Mouse (Mus musculus) embryo, embryonic 10.5 days (tissue): ENCODE measurements at regions not wholly inside any gene's neighbourhood (a gene's known extent, or its start where the extent isn't known, plus 50 kb on each side); places are given as distances from the start of the nearest gene placed in this dataset.

Source experiments
- DNase-seq: peaks from one replicate; pipeline ENCODE4 v3.0.0-alpha.2; 2015; ENCODE audit warnings: low spot score

- DNase-seq = no peak
Observed at GRCm38 (mm10) chr2:157633286-157633685, 62.2 kb upstream of the Blcap start.

- DNase-seq = peak; percentile 96
Observed at GRCm38 (mm10) chr2:157635670-157636069, 64.6 kb upstream of the Blcap start.

- no peak for DNase-seq
Observed at GRCm38 (mm10) chr2:157640873-157641272, 69.8 kb upstream of the Blcap start.

GRCm38 (mm10) chr2:157663584-157664375 is 73.4 kb upstream of the Ctnnbl1 start:
- peak; percentile 84 for DNase-seq

GRCm38 (mm10) chr2:157664481-157664880 is 72.7 kb upstream of the Ctnnbl1 start:
- no peak for DNase-seq

- DNase-seq = no peak
Observed at GRCm38 (mm10) chr2:157670191-157670590, 67.0 kb upstream of the Ctnnbl1 start.

- no peak for DNase-seq
Observed at GRCm38 (mm10) chr2:157674906-157675305, 62.3 kb upstream of the Ctnnbl1 start.

- DNase-seq = no peak
Observed at GRCm38 (mm10) chr2:157676396-157677176, 60.6 kb upstream of the Ctnnbl1 start.

- no peak for DNase-seq
Observed at GRCm38 (mm10) chr2:157677262-157677661, 59.9 kb upstream of the Ctnnbl1 start.

GRCm38 (mm10) chr2:157681931-157682330 is 55.3 kb upstream of the Ctnnbl1 start:
- DNase-seq = no peak
